Mouse (Mus musculus): ENCODE measurements around the gene Sntn. TPM values are rescaled to one million over a fixed set of nuclear protein-coding genes. Genes with fewer than 3 reads are reported as not detected.

Gene Sntn
- 1.4 and 3.7 TPM in 2 replicates for polyA plus RNA-seq (2012; rRNA removed)

GRCm38 (mm10) chr14:13670576-13670975 is at the start of gene Sntn:
Sntn (plus strand) TSS chr14:13670876.
- DNase-seq (ENCODE audit: low read depth), result no peak

- no peak for DNase-seq (ENCODE audit: low read depth)
Observed at GRCm38 (mm10) chr14:13649865-13650264, 20.8 kb upstream of the Sntn start.

GRCm38 (mm10) chr14:13651039-13651438 is 19.6 kb upstream of the Sntn start:
- no peak for DNase-seq (ENCODE audit: low read depth)

- DNase-seq (ENCODE audit: low read depth), result peak; percentile 10
Observed at GRCm38 (mm10) chr14:13651541-13652298, 19.0 kb upstream of the Sntn start.

- DNase-seq (ENCODE audit: low read depth), result no peak
Observed at GRCm38 (mm10) chr14:13686716-13687115, 16.0 kb downstream of the Sntn start.

- DNase-seq (ENCODE audit: low read depth), result no peak
Observed at GRCm38 (mm10) chr14:13690426-13690825, 19.8 kb downstream of the Sntn start.

- DNase-seq (ENCODE audit: low read depth), result peak; percentile 38
Observed at GRCm38 (mm10) chr14:13732263-13732662, 61.6 kb downstream of the Sntn start.

Other genes with a start within 250 kb of the Sntn start
- gene Gm281, start 243.6 kb downstream of the Sntn start, polyA plus RNA-seq (2012; rRNA removed), result not detected in 2 replicates

All from gonadal fat pad, adult 2 months (tissue).